Mouse (Mus musculus) olfactory bulb, adult 2 months (tissue): ENCODE measurements around the gene Frrs1.

Experiments
- CTCF ChIP-seq: fragments of 200-500 bp; IDR thresholded peaks from 2 replicates; pipeline ENCODE4 v1.5.1; 2012; ENCODE audit warnings: low read depth, mild to moderate bottlenecking, low read length, moderate library complexity; ENCODE audit not compliant: insufficient read depth
- POLR2A ChIP-seq: fragments of 200-500 bp; IDR thresholded peaks from 2 replicates; pipeline ENCODE4 v1.6.1; 2012; ENCODE audit warnings: mild to moderate bottlenecking, low read depth, low read length, moderate library complexity; ENCODE audit not compliant: insufficient read depth

DNA sequence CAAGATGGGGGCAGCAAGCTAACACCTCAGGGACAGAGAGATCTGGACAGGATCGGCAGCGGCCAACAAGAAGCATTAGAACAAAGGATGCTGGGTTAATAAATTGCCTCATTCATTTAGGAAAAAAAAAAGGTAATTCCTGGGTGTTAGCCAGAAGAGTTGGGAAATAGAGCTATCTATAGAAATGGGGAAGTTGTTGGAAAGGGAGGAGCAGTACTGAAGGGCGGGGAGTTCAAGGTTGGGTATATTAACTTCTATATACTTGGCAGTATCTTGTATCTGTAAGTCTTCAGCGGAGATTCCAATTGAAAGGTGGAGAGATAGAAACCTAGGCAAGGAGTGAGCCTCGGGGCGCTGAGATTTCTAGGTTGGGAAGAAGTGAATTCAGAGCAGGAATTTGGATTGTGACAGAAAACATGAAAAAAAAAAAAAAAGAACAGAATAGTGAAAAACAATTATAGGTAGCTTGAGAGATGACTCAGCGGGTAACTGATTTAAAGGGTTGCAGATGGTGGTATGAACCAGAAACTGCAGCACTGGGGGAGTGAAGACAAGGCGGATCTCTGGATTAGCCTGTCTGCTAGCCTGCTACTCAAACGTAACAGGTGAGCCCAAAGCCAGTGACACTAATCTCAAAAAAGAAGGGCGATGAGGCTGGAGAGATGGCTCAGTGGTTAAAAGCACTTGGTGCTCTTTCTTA lies 14.2 kb upstream of the Frrs1 start:
- TF ChIP-seq CTCF: no peak
- no peak for TF ChIP-seq POLR2A
